Mouse (Mus musculus): Measurements from ENCODE around the gene Rtp4. TPM values are rescaled to one million over a fixed set of nuclear protein-coding genes. Genes with fewer than 3 reads are reported as not detected.

The Rtp4 gene
- 19.4 and 21.2 TPM in 2 replicates for polyA plus RNA-seq (2015; fragmentation: Nextera tagmentation; extraction: Ambion mirVana)

DNA sequence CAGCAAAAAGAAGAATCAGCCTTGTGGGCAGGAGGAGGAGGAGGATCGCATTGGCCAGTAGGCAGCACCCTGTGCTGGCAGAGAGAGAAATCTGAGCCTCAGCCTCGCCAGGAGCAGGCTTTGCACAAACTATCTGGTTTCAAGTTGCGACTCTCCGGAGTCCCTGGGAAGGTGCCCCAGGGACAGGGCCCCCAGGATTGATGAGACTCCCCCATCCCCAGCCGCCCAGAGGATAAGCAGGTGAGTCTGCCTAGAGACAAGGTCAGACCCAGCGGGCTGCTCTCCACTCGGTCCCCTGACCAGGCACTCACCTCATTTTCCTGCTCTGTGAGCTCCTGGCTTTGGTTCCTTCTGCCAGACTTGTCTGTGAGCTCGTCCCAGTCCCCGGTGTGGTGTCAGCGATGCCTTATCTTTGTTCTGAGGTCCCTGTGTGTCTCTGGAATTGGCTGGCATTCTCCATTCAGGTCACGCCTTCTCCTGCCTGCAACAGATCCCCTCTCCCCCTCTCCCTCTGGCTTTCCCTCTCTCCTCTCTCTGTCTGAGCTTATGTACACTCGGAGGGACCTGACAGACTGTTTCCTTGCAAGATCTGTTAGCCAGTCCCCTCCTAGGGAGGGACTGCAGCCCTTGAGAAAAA is at the start of gene Rtp4, which contains the start of gene Masp1:
TSS of gene Rtp4 (plus strand) at position 57 of the 637 bp plus-strand sequence.
TSS of gene Masp1 (minus strand) at position 581 of the 637 bp plus-strand sequence.

Other genes starting within 250 kb of the Rtp4 start
- 0.04 TPM in 1 of 2 replicates, not detected in the other for gene Rtp1, start 91.2 kb upstream of the Rtp4 start, polyA plus RNA-seq (2015; fragmentation: Nextera tagmentation; extraction: Ambion mirVana)
- gene Masp1, start 524 bp downstream of the Rtp4 start, polyA plus RNA-seq (2015; fragmentation: Nextera tagmentation; extraction: Ambion mirVana): 2.5 and 4.5 TPM in 2 replicates